Mouse (Mus musculus): ENCODE measurements at regions not wholly inside any gene's neighbourhood (a gene's known extent, or its start where the extent isn't known, plus 50 kb on each side); places are given as distances from the start of the nearest gene placed in this dataset.

DNA sequence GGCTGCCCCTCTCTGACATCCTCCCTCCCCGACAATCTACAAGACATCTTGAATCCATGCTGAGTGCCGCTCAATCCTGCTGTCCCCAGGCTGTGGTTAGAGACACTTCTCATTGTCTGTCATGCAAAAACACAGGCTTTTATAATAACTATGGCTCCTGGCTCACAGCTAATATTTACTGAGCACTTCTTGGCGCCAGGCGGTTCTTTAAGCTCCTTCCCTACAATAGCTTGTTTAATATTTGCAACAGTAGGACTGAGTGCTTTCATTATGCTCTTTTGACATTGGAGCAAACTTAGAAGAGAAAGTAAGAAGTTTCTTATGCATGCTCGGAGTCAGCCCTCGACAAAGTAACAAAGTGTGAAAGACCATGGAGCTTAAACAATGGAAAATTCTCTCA lies 151.6 kb upstream of the Irx6 start:
- no peak for DNase-seq

DNA sequence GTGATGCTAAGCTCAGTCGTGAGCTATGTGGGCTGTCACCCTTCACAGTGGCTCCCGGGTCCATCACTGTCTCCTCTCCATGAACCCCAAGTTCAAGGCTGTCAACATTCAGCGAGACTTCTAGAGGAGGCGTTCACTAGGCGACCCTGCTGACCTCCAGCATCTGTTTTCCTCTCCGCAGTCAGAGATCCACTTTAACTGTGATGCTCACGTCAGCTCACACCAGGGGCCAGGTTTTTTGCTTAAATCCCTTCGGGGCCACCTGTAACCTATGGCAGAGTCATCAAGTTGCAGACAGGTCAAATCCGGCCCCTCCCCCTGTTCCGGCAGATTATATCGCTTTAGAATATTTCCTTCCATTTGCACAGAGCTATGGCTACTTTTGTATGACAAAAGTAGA lies 144.3 kb upstream of the Irx6 start:
- DNase-seq, result no peak

- no peak for DNase-seq
Observed at GRCm38 (mm10) chr8:92540636-92541035, 133.5 kb upstream of the Irx6 start.

- DNase-seq, result no peak
Observed at GRCm38 (mm10) chr8:92545347-92546059, 128.6 kb upstream of the Irx6 start.

DNA sequence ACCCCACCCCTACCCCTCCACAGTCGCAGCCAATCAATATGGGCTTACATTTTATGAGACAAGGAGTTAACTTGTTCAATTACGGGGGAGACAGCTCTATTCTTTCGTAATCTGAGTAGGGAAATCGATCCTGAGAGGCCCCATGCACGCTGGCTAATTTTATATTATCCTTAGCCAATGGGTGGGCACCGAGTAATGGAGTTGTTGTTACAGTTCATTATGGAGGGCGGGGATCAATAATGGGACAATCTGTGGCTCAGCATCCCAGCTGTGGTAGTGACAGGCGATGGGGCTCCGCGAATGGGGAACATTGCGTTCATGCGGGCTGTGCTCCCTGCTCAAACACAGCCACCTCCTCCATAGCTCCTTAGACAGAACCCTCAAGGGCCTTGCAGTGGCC lies 118.9 kb upstream of the Irx6 start:
- no peak for DNase-seq

DNA sequence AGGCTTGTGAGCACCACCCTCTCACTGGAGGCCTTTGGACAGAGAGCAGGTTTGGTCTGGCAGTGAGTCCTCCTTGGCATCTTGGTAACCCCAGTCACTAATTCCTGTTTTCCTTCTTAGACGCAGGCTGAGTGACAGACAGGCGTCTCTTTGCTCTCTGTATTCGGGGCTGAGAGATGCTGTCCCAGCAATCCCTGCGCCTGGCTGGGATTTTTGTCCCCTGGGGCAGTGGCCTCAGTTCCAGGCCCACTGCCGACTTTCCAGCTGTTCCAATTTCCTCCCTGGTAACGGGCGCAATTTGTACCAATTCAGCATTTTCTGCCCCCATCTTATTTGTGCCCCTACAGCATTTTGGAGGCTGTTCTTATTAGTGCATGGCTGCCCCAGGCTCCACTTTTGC lies 118.5 kb upstream of the Irx6 start:
- DNase-seq, result no peak

DNA sequence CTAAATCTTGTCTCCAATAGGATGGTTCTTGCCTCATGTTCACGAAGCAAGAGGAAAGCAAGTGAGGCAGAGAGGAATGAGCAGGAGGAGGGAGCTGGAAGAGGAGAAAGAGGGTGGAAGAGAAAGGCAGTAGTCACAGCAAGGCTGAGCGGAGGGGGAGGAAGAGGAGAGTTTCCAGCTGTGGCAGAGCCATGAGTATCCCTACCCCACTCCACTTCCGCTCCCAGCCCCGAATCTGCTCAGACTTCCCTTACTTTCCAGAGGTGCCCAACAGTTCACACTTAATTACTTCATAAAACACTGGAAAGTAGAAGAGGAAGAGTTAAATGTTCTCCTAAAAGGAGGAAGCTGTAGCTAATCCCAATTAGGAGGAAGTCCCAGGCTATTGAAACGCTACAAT lies 111.6 kb upstream of the Irx6 start:
- DNase-seq, result no peak

DNA sequence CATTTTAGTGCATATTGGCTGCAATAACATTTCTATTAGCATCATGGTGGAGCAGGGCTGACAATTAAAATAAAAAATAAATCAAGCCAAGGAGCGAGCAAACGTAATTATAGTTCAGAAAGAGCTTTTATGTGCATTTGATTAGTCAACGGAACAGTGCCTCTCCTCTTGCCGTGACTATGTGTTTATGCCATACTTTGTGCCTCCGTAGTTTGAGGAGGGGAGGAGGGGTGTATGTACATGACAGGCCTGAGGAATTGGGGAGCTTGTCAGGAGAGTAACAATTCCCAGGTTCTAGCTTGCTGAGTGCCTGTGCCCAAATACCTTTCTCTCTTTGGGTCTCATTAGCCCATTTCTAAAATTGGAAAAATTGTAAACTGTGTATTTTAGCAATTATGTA lies 111.1 kb upstream of the Irx6 start:
- DNase-seq, result no peak

DNA sequence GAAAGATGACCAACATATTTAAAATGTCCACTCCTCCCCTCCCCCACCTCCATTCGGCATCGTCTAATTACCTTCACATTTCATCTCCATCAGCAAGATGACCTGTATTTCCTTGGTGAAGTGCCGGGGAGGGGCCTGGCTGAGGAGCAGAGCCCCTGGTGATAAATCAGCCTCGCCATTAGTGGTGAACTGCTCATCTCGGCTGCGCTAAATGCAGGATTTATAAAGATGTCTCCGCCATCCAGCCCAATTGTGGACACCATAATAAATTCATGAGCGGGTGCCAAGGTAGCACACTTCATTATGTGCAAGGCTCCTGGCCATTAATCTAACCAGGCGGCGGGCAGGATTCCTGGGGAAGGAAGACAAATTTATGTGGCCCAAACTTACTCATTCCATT lies 104.4 kb upstream of the Irx6 start:
- DNase-seq, result no peak

DNA sequence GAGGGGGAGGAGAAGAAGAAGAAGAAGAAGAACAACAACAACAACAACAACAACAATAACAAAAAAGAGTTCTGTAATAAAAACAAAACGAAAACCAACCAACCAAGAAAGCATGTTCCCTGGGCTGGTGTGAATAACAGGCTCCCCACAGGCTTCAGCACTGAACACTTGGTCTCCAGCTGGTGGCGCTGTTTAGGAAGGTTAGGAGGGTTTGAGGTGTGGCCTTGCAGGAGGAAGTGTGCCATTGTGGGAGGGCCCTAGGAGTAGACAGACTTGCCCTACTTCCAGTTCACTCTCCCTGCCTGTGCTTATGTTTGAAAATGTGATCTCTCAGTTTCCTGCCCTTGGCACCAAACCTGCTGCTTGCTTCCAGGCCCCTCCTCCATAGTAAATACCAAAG lies 94.6 kb upstream of the Irx6 start:
- no peak for DNase-seq

DNA sequence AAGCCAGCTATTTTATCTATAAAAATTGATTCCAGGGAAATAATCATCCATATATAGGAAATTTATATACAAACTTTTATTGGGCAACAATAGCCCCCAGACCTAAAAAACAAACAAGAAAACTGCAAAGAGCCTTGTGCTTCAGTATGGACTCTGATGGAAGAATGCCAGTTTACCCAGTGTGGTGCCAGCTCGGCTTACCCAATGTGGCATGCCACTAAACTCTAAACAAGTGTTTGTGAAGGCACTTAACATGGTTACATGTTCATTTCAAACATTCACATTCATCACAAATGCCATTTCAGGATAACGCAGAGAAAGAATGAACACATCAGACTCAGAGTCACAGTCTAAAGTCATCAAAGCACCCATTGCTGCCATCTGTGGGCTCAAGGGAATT lies 93.0 kb upstream of the Irx6 start:
- DNase-seq, result no peak

- DNase-seq, result no peak
Observed at GRCm38 (mm10) chr8:92600766-92601165, 73.3 kb upstream of the Irx6 start.

DNA sequence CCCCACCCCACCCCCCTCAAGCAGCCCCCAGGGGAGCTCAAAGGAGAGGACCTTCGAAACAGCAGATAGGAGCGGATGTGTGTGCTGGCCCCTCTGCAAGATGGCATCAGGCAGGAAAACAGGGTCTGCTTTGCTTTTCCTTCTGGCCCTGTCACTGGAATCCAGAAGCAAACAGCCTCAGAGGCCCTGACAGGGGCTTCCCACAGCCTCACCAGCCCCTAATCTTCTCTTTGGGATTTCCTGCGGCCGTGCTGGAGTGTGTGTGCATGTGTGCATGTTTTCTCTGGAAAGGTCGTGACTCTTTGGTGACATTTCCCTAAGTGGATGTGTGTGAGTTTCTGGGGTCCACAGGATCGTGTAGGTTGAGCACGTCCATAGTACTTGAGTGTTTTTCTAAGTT lies 71.1 kb upstream of the Irx6 start:
- DNase-seq, result no peak

GRCm38 (mm10) chr8:92605631-92606030 lies 68.5 kb upstream of the Irx6 start:
- no peak for DNase-seq

DNA sequence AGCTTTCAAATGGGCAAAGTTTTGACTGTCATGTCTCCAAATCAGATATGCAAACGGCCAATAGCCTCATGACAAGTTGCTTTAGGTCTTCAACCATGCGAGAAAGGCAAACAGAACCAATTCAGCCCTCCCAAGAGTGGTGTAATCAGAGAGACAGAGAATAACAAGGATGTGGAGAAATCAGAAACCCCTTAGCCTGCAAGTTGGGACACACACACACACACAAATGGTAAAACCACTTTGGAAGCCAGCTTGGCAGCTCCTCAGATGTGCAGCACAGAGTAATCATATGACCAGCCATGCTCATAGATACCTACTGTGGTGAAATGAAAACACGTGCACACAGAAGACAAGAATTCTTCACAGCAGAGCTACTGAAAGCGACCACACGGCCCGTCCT lies 66.5 kb upstream of the Irx6 start:
- no peak for DNase-seq

DNA sequence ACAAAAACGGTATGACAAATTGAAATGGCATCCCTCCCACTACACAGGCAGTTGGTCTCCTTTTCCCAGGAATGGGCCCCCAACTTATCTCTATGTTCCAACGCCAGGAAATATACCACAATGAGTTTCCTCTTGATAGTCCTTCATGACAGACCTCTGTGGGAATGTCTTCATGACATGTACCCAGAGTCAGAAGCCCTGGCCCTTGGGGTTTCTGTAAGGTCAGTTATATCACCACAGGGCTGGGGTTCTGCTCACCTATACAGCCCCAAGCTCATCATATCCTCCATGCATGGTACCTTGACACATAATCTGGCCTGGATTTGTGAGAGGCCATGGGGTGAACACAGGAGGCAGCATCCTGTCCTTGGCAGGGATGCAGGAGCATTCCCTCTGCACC lies 64.2 kb upstream of the Irx6 start:
- no peak for DNase-seq

DNA sequence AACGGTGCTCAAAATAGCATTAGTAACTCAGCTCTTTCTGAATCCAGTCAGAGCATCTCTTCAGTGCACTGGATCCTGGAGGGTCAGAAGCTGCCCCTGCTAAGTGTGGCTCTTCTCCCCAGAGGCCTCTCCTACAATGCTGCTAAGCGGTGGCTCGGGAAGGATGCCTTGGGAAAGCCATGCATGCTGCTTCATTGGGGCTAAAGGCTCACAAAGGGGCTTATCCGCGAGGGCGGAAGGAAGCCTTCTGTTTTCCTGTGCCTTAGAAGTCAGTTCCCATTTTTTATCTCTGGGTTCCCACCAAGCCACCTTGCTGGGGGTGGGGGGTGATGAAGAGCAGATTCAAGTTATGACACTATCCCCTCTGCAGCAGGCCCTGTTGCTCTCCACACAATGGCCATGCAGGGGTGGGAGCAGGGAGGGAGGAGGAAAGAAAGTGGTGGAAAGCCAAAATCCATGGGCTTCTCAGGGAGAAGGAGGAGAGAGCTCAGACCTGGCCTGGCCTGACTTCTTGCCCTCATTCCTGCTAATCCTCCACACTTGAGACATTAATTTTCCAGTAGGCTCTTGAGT lies 63.5 kb upstream of the Irx6 start:
- no peak for DNase-seq

DNA sequence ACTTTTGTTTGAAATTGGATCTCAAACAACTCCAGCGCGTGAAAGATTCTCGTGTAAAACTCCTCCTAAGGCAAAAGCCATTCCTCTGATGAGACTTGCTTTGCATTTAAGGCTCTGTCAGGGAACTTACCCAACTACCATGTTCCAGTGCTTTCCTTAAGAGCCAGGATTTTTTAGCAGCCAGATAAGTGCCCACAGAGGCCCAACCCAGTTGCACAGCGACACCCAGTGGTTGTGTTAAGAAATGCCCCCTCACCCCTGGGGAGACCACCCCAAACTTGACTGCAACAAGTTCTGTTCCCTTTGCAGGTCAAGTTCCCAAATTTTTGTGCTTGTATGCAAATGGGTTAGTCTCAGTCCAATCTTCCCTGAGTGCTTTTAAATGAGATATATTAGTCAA lies 60.6 kb upstream of the Irx6 start:
- no peak for DNase-seq

- DNase-seq, result no peak
Observed at GRCm38 (mm10) chr8:92616341-92617115, 57.6 kb upstream of the Irx6 start.

DNA sequence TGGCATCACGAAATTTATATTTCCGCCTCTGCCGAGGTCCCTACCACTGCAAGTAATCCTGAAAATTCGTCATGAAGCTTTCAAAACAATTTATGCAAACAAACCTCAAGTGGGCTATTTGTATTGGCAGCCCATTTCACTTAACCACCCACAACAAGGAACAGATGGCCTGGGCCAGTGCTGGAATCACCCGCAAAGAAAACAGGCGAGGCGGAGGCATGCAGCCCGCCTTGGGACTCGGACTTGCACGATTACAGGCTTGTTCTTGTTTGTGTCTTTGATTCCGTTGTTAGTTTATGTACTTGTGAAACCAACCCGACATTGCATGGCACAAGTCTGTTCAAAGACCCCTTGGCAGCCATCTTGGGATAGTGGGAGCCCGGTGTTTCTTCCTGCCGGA lies 55.8 kb upstream of the Irx6 start:
- no peak for DNase-seq
